Mouse (Mus musculus) limb, embryonic 14.5 days (tissue): ENCODE data around the gene Hba-a1. TPM values are rescaled to one million over a fixed set of nuclear protein-coding genes. Genes with fewer than 3 reads are reported as not detected.
A peak's percentile ranks its signal among the peaks of the same experiment; 100 is the strongest.
"Not testable (repeated sequence)": the region's sequence is repeated elsewhere in the genome, so short reads cannot be mapped to it uniquely, and the experiment has no call there.

ENCODE experiments used
- ATAC-seq: fragments of 200-750 bp; cut with Nextera tagmentation; 2 replicates; pipeline ENCODE4 v1.8.0; 2017; ENCODE audit warnings: low read depth, moderate number of reproducible peaks, moderate TSS enrichment; ENCODE audit not compliant: low FRiP score
- DNase-seq: peaks from one replicate; pipeline ENCODE4 v3.0.0-alpha.2; 2015; ENCODE audit warnings: low spot score
- H3K27ac ChIP-seq: fragments of 300-500 bp; sonication (generic); replicated peaks from 2 replicates; pipeline ENCODE4 v1.5.1; 2014; ENCODE audit warnings: low read depth, mild to moderate bottlenecking, low read length, moderate library complexity, mixed read lengths
- H3K27me3 ChIP-seq: fragments of 300-500 bp; sonication (generic); 2 replicates; pipeline ENCODE4 v1.6.1; 2014; ENCODE audit warnings: low read length, mixed read lengths; ENCODE audit not compliant: control insufficient read depth, insufficient read depth
- H3K36me3 ChIP-seq: fragments of 300-500 bp; sonication (generic); 2 replicates; pipeline ENCODE4 v1.6.1; 2014; ENCODE audit warnings: mild to moderate bottlenecking, low read length, moderate library complexity, mixed read lengths; ENCODE audit not compliant: control insufficient read depth, insufficient read depth
- H3K4me1 ChIP-seq: fragments of 300-500 bp; sonication (generic); 2 replicates; pipeline ENCODE4 v1.6.1; 2014; ENCODE audit warnings: antibody characterized with exemption, low read length, mixed read lengths; ENCODE audit not compliant: control insufficient read depth, insufficient read depth
- H3K4me2 ChIP-seq: fragments of 300-500 bp; sonication (generic); replicated peaks from 2 replicates; pipeline ENCODE4 v1.6.1; 2014; ENCODE audit warnings: low read depth, mild to moderate bottlenecking, low read length, moderate library complexity; ENCODE audit not compliant: severe bottlenecking
- H3K4me3 ChIP-seq: fragments of 300-500 bp; sonication (generic); replicated peaks from 2 replicates; pipeline ENCODE4 v1.5.1; 2014; ENCODE audit warnings: low read length
- H3K9ac ChIP-seq: fragments of 300-500 bp; sonication (generic); 2 replicates; pipeline ENCODE4 v1.6.1; 2014; ENCODE audit warnings: mild to moderate bottlenecking, low read depth, low read length, moderate library complexity; ENCODE audit not compliant: severe bottlenecking
- H3K9me3 ChIP-seq: fragments of 300-500 bp; sonication (generic); 2 replicates; pipeline ENCODE4 v1.6.1; 2016; ENCODE audit warnings: low read length; ENCODE audit not compliant: control insufficient read depth
- POLR2A ChIP-seq: fragments of 200-500 bp; IDR thresholded peaks from 2 replicates; pipeline ENCODE4 v1.8.0; 2012; ENCODE audit warnings: inconsistent platforms, mild to moderate bottlenecking, moderate library complexity, borderline replicate concordance; ENCODE audit not compliant: insufficient read depth, insufficient read length; ENCODE audit errors: extremely low read depth
- WGBS: fragments of 180-500 bp; shearing (Covaris S2); extraction: QIAGEN DNeasy Blood & Tissue Kit; methylation state at CpG from one replicate; pipeline ENCODE4 v1.1.7; 2014; 5-methylcytosine and 5-hydroxymethylcytosine counted together
- polyA plus RNA-seq, 2 experiments: library from polyadenylated mRNA; depleted of rRNA in 1 of 2; stranded (reverse) in 1 of 2; unstranded in 1 of 2; fragments of >200 nt; fragmentation: Nextera tagmentation in 1 of 2; extraction: Ambion mirVana in 1 of 2; gene quantifications; 2 replicates each; pipeline versions ENCODE4 v1.2.1 to v1.2.3; 2012 to 2014

Gene Hba-a1
- polyA plus RNA-seq, 2 experiments: 4,119 to 5,793 TPM

DNA sequence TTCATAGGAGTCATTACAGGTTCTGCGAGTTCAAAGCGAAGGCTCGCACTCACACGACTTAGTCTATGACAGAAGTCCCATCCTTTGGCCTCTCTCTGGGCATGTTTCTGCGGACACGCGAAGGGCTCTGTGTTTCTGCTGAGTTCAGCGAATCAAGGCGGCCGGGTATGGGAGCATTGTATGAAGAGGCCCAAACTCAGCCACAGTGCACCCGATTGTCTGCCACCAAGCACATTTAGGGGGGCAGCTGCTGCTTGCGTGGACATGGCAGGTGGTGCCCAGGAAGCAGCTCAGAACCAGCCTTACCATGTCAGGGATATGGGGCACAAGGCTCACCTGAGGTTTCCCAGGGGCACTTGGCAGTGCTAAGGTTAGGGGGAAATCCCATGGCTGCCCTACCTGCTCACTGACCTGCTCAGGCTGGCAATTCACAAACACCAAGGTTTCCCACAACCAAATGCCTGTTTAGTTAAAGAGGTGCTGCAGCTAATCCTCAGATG is 4.8 kb upstream of the Hba-a1 start:
- 77% methylated on average over 12 of the region's 12 CpGs for WGBS
- no peak overlapping the region for H3K27ac ChIP-seq
- H3K36me3 ChIP-seq: no peaks in the 10 kb centered on the region
- ATAC-seq (no peak), DNase-seq (no peak)
- H3K4me2 ChIP-seq: no peak overlapping the region
- no peak for TF ChIP-seq POLR2A
- no peaks in the 10 kb centered on the region for H3K9me3 ChIP-seq
- no peak overlapping the region for H3K4me3 ChIP-seq
- no peaks in the 10 kb centered on the region for H3K4me1 ChIP-seq
- no peaks in the 10 kb centered on the region; the same call in 1 of the 2 replicates for H3K27me3 ChIP-seq
- no peak overlapping the region for H3K9ac ChIP-seq

DNA sequence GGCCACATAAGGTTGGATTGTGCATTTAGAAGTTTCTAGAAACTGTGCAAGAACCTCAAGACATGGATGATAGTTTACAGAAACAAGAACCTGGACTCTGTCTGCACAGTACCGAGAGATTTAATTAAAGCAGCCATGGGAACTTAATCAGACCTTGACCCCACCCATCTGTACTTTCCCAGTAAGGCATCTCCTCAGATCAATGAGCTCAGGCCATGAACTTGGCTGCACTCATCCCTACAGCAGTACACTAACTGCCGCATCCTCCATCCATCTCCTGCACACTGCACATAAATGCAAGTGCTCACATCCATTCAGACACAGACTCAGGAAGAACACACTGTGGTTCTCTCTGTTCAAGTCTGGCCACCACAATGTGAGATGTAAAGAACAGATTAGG is 2.7 kb upstream of the Hba-a1 start:
- no peaks in the 10 kb centered on the region; the same call in 1 of the 2 replicates for H3K27me3 ChIP-seq
- no peaks in the 10 kb centered on the region for H3K4me1 ChIP-seq
- no peak overlapping the region for H3K9ac ChIP-seq
- ATAC-seq (no peak), DNase-seq (no peak)
- H3K4me2 ChIP-seq: no peak overlapping the region
- no peaks in the 10 kb centered on the region for H3K36me3 ChIP-seq
- no peaks in the 10 kb centered on the region for H3K9me3 ChIP-seq
- H3K27ac ChIP-seq: no peak overlapping the region
- WGBS: 72% methylated on average over 2 of the region's 2 CpGs
- no peak overlapping the region for H3K4me3 ChIP-seq
- no peak for TF ChIP-seq POLR2A

DNA sequence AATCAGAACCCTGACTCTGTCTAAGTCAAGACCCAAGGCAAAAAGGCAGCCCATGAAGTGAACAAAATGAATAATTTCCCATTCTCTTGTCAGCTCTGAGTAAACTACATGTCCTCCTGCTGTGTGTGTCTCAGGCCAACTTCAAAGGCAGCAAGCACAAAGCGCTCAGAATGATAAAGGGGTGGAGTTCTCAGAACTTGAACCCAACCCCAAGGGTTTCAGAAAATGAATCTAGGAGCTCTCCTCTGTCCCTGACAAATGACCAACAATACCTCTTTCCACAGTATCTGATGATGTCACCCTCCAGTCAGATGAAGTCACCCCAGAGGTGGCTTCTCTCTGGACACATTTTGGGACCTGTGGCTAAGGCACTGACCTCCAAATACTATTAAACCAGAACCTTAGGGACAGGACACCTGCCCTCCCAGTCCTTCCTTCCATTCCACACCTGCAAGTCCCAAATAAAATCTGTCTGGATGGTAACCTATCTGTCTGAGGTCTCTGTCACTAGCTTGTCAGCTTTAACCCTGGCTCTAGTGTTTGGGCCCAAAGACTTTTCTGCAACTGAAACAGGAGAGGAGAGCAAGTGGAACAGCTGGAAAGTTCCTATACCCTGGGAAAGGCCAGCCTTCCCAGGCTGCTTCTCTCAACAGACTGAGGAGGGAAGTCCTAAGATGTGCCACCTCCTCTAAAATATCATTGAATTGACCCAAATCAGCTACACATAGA is 1.7 kb upstream of the Hba-a1 start:
- no peaks in the 10 kb centered on the region; the same call in 1 of the 2 replicates for H3K27me3 ChIP-seq
- WGBS: 71% methylated on average over 1 of the region's 1 CpGs
- no peak overlapping the region for H3K4me2 ChIP-seq
- no peaks in the 10 kb centered on the region for H3K9me3 ChIP-seq
- no peaks in the 10 kb centered on the region for H3K36me3 ChIP-seq
- ATAC-seq (no peak), DNase-seq (no peak)
- no peak overlapping the region for H3K9ac ChIP-seq
- no peaks in the 10 kb centered on the region for H3K4me1 ChIP-seq
- H3K27ac ChIP-seq: no peak overlapping the region
- no peak overlapping the region for H3K4me3 ChIP-seq
- no peak for TF ChIP-seq POLR2A

DNA sequence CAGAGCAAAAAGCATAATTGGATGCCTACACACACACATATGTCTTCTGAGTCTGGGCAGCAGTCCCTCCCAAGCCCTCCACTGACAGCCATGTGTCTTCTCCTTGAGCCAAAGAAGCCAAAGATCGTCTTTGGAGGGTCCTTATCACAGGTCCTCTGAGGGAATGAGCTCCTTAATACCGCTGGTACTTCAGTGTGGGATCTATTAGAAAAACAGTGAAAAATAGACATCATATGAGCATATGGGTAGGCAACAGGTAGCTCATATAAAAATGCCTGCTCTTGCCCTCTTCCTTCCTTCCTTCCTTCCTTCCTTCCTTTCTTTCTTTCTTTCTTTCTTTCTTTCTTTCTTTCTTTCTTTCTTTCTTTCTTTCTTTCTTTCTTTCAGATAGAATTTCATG is 1.3 kb downstream of the Hba-a1 start:
- not testable (repeated sequence) for DNase-seq, H3K4me2 ChIP-seq, H3K9ac ChIP-seq, ATAC-seq, H3K27me3 ChIP-seq, H3K27ac ChIP-seq, H3K4me3 ChIP-seq, H3K9me3 ChIP-seq, H3K4me1 ChIP-seq, H3K36me3 ChIP-seq
- WGBS: 54% methylated on average over 2 of the region's 2 CpGs

DNA sequence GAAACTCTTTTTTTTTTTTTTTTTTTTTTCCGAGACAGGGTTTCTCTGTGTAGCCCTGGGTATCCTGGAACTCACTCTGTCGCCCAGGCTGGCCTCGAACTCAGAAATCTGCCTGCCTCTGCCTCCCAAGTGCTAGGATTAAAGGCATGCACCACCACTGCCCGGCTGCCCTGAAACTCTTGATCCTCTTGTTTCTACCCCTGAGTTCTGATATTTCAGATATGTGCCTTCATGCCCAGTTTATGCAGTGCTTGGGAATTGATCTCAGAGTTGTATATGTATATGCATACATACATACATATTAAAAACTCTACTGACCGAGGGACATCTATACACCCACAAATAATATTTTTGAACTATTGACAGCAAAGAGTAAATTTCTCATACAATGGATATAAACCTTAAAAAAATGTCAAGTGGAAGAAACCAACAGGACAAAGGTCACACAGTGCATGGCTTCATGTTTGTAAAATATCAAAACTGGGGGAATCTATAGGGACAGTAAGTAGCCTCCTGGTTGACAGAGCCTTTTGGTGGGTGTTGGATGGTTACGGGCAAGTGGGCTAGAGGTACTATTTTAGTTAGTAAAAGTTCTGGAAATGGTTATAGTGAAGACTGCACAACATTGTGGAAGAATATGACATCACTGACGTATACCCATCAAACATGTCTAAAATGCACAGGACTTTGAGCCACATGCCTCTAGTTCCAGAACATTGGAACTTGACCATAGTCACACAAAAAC is 1.9 kb downstream of the Hba-a1 start:
- H3K27ac ChIP-seq: no peak overlapping the region
- ATAC-seq: no peak
- WGBS: 80% methylated on average over 7 of the region's 7 CpGs
- no peak for TF ChIP-seq POLR2A
- no peaks in the 10 kb centered on the region for H3K9me3 ChIP-seq
- no peaks in the 10 kb centered on the region for H3K36me3 ChIP-seq
- no peak overlapping the region for H3K4me2 ChIP-seq
- no peak overlapping the region for H3K9ac ChIP-seq
- no peak overlapping the region for H3K4me3 ChIP-seq
- H3K27me3 ChIP-seq: no peaks in the 10 kb centered on the region
- no peak for DNase-seq
- H3K4me1 ChIP-seq: no peaks in the 10 kb centered on the region

DNA sequence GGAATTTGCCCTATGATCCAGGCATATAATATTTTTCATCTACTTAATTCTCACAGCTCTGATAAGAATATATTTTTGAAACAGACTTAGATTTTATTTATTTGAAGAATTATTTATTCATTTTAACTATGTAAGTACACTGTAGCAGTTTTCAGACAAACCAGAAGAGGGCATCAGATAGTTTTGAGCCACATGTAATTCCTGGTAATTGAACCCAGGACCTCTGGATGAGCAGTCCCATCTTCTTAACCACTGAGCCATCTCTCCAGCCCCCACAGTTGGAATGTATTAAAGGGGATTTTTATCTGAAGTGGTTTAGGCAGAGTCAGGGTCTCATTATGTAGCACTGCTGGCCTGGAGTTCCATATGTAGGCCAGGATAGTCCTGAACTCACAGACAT is 2.6 kb downstream of the Hba-a1 start:
- H3K4me1 ChIP-seq, H3K36me3 ChIP-seq, DNase-seq, ATAC-seq, H3K4me2 ChIP-seq, H3K4me3 ChIP-seq, H3K27ac ChIP-seq, H3K9ac ChIP-seq, H3K27me3 ChIP-seq, H3K9me3 ChIP-seq: not testable (repeated sequence)

DNA sequence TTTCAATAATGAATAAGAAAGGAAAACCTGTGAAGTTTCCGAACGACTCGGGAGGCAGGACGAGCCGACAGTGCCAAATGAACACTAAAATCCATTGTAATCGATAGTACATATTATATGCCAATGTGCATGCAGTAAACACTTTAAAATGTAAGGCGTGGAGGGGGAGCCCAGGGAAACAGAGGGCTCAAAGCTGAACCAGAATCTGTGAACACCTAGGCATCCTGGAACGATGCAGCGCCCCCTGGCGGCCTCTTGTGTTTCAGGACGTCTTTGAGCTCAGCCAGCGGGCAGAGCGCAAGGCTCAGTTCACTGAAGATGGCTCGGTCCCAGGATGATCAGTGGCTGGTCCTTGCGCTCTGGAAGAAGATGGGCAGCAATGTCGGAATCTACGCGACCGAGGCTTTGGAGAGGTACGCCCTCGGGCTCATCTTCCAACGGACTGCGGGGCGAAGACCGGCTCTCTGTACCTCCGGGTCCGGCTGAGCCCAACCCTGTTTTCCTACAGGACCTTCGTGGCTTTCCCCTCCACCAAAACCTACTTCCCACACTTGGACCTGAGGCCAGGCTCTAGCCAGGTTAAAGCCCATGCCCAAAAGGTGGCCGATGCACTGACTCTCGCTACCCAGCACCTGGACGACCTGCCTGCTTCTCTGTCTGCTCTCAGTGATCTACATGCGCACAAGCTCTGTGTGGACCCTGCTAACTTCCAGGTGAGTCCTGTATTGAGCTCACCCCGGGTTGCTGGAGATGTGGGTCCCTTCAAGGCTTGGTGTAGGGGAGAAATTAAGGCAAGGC is 3.6 kb downstream of the Hba-a1 start, which contains the start of gene Hbq1b:
TSS of gene Hbq1b (plus strand) at position 271 of the 798 bp plus-strand sequence.
- H3K36me3 ChIP-seq, H3K4me1 ChIP-seq, H3K9me3 ChIP-seq, H3K27me3 ChIP-seq, H3K27ac ChIP-seq: not testable (repeated sequence)
- peak within 1 kb of the TSS; percentile 47 for H3K4me2 ChIP-seq
- 0 out of 2 replicates have a peak within 1 kb of the TSS, but pooled peaks have one; percentile 34 for H3K9ac ChIP-seq
- 18% methylated on average over 29 of the region's 33 CpGs for WGBS
- H3K4me3 ChIP-seq: peak within 1 kb of the TSS; percentile 26
- DNase-seq (peak; percentile 27), ATAC-seq (peak; percentile 68)
